Mouse (Mus musculus): Measurements from ENCODE around the gene Ndrg4. TPM values are rescaled to one million over a fixed set of nuclear protein-coding genes. Genes with fewer than 3 reads are reported as not detected.

Gene Ndrg4
- total and polyA plus RNA-seq, 3 experiments: 1.6 to 2.1 (median 1.7) TPM

DNA sequence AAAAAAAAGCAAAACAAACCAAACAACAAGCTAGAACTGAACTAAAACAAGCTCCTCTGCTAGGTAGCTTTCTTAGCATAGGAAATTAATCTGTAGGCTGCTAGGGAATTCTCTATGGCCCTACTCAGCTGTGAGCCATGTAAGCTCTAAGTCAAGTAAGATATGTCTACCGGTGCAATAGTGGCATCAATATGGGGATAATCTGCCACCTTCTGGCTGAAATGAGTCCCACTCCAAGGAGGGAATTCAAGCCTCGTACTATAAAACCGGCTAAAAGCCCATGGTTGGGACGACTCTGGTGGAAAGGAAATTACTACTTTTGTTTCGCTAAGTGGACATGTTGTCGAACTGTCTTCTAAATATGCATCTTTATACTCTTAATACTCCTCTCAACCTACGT is 61.8 kb downstream of the Ndrg4 start:
- dilution Hi-C loops (cut with MboI; ENCODE audit: extremely low pct_ligation_motif_present, extremely low pct_unique_long_range_greater_than_20kb, low sequenced_read_pairs) (no loop called here), in situ Hi-C loops (cut with MboI; ENCODE audit: low pct_ligation_motif_present, low pct_unique_long_range_greater_than_20kb, low sequenced_read_pairs) (no loop called here)
- no peak for DNase-seq (ENCODE audit: extremely low read depth)

DNA sequence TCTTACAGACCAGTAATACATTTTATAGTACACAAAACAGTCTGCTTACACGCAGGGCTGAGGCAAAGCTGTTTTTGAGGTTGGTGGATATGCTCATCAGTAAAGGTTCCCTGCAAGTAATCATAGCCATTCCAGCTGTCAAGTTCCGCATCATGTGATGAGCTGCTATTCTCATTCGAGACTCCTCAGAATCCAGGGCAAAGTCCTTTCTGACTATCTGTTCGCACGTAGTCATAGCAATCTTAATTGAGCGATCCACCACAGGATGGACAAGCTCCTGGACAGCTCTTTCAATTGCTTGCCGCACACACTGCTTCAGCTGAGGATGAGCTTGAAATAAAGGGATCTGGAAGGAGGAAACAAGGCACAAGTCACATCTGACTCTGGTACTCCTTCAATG is 65.0 kb downstream of the Ndrg4 start:
- Histone ChIP-seq H3K9ac (ENCODE audit: insufficient read depth, low read depth) (no peak overlapping the region), H3K4me3 (replicated peaks in 1 of 3; ENCODE audit: low read depth in 2 of 3, low read length in 2 of 3, poor library complexity in 1 of 3) (no peak overlapping the region), H3K4me2 (ENCODE audit: insufficient read depth, low read depth, poor library complexity, severe bottlenecking) (no peak overlapping the region), H3K27me3 (replicated peaks) (no peaks in the 10 kb centered on the region), H3K9me3 (replicated peaks; ENCODE audit: low read length) (no peaks in the 10 kb centered on the region), H3K79me2 (replicated peaks; ENCODE audit: control insufficient read depth, extremely low read depth, insufficient read depth, poor library complexity, severe bottlenecking) (peaks cover 5% of the 10 kb centered on the region), H3K36me3 (replicated peaks in 1 of 2; ENCODE audit: control insufficient read depth in 1 of 2, insufficient read depth in 1 of 2, low read length in 1 of 2) (peaks cover 73 to 96% of the 10 kb centered on the region in 2 experiments), H3K27ac (ENCODE audit: insufficient read depth, low read depth) (no peak overlapping the region), H3K4me1 (ENCODE audit: control insufficient read depth in 1 of 2, insufficient read depth in 2 of 2) (no peaks in the 10 kb centered on the region)
- no peak for TF ChIP-seq BHLHE40 (IDR thresholded peaks at IDR 0.05; ENCODE audit: low read depth, low read length)
- no peak for TF ChIP-seq SMC3 (IDR thresholded peaks at IDR 0.05; ENCODE audit: low read depth, low read length)
- no peak for TF ChIP-seq RAD21 (IDR thresholded peaks at IDR 0.05; ENCODE audit: low read depth, low read length)
- no peak for TF ChIP-seq NRF1 (IDR thresholded peaks at IDR 0.05; ENCODE audit: low read depth, low read length)
- in situ Hi-C loops (cut with MboI; ENCODE audit: low pct_ligation_motif_present, low pct_unique_long_range_greater_than_20kb, low sequenced_read_pairs): no loop called here
- DNase-seq (ENCODE audit: extremely low read depth): no peak
- dilution Hi-C loops (cut with MboI; ENCODE audit: extremely low pct_ligation_motif_present, extremely low pct_unique_long_range_greater_than_20kb, low sequenced_read_pairs): no loop called here

More for the DNA sequence above, 61.8 kb downstream of the Ndrg4 start:
- no peaks in the 10 kb centered on the region for H3K9me3 ChIP-seq (replicated peaks; ENCODE audit: low read length)
- H3K4me2 ChIP-seq (ENCODE audit: insufficient read depth, low read depth, poor library complexity, severe bottlenecking): no peak overlapping the region
- H3K79me2 ChIP-seq (replicated peaks; ENCODE audit: control insufficient read depth, extremely low read depth, insufficient read depth, poor library complexity, severe bottlenecking): peaks cover 5% of the 10 kb centered on the region
- H3K4me1 ChIP-seq (ENCODE audit: control insufficient read depth in 1 of 2, insufficient read depth in 2 of 2): no peaks in the 10 kb centered on the region
- no peak overlapping the region for H3K4me3 ChIP-seq (replicated peaks in 1 of 3; ENCODE audit: low read depth in 2 of 3, low read length in 2 of 3, poor library complexity in 1 of 3)
- peaks cover 71 to 95% of the 10 kb centered on the region in 2 experiments for H3K36me3 ChIP-seq (replicated peaks in 1 of 2; ENCODE audit: control insufficient read depth in 1 of 2, insufficient read depth in 1 of 2, low read length in 1 of 2)
- no peak overlapping the region for H3K27ac ChIP-seq (ENCODE audit: insufficient read depth, low read depth)
- no peak overlapping the region for H3K9ac ChIP-seq (ENCODE audit: insufficient read depth, low read depth)
- no peaks in the 10 kb centered on the region for H3K27me3 ChIP-seq (replicated peaks)
- TF ChIP-seq ZC3H11A (IDR thresholded peaks at IDR 0.05; ENCODE audit: low read depth, low read length) (no peak), CTCF (conservative IDR thresholded peaks at IDR 0.05 in 1 of 2, IDR thresholded peaks at IDR 0.05 in 1 of 2; ENCODE audit: low read depth in 2 of 2, low read length in 2 of 2) (peak in 1 of 2 experiments; percentile 21; a peak in 2 of 4 replicates)

DNA sequence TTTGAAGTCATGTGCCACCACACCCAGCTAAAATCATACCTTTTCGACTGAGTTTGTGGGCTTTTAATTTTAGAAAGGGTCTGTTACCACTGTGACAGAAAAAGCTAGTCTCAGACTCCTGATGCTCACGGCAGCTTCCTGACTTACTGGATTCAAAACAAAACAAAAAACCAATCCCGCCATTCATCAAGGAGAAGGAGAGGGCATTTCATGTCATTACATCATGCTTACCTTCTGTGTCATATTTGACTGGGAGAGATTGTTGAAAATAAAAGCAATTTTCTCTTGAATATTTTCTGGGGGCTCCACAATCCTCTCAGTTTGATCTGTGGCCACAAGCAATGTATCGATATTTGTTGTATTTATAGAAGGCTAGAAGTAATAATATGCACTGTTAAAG is 71.2 kb downstream of the Ndrg4 start:
- H3K9me3 ChIP-seq (replicated peaks; ENCODE audit: low read length): no peaks in the 10 kb centered on the region
- no peak overlapping the region for H3K9ac ChIP-seq (ENCODE audit: insufficient read depth, low read depth)
- no peak for DNase-seq (ENCODE audit: extremely low read depth)
- dilution Hi-C loops (cut with MboI; ENCODE audit: extremely low pct_ligation_motif_present, extremely low pct_unique_long_range_greater_than_20kb, low sequenced_read_pairs): no loop called here
- H3K4me1 ChIP-seq (ENCODE audit: control insufficient read depth in 1 of 2, insufficient read depth in 2 of 2): no peaks in the 10 kb centered on the region
- in situ Hi-C loops (cut with MboI; ENCODE audit: low pct_ligation_motif_present, low pct_unique_long_range_greater_than_20kb, low sequenced_read_pairs): no loop called here
- TF ChIP-seq MAZ (IDR thresholded peaks at IDR 0.05; ENCODE audit: low read depth, low read length): no peak
- no peaks in the 10 kb centered on the region for H3K27me3 ChIP-seq (replicated peaks)
- no peak overlapping the region for H3K4me3 ChIP-seq (replicated peaks in 1 of 3; ENCODE audit: low read depth in 2 of 3, low read length in 2 of 3, poor library complexity in 1 of 3)
- no peak overlapping the region for H3K27ac ChIP-seq (ENCODE audit: insufficient read depth, low read depth)
- no peak overlapping the region for H3K4me2 ChIP-seq (ENCODE audit: insufficient read depth, low read depth, poor library complexity, severe bottlenecking)
- peaks cover 56 to 95% of the 10 kb centered on the region in 2 experiments for H3K36me3 ChIP-seq (replicated peaks in 1 of 2; ENCODE audit: control insufficient read depth in 1 of 2, insufficient read depth in 1 of 2, low read length in 1 of 2)
- H3K79me2 ChIP-seq (replicated peaks; ENCODE audit: control insufficient read depth, extremely low read depth, insufficient read depth, poor library complexity, severe bottlenecking): no peaks in the 10 kb centered on the region; the same call in 1 of the 2 replicates

DNA sequence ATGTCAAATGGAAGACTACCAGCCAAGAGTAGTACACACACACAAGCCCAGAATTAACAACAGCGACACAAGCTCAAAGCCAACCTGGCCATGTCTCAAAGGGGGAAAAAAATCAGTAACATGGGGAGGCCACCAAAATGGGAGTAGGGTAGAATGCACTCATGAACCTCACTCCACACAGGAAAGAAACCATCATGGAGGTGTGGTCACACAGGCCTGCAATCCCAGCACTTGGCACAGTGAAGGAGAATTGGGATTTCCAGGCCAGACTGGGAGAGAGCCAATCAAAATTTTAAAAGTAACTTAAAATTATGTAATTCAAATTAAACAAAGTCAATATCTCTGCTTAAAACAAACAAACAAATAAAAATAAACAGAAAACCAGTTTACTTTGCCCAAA is 75.1 kb downstream of the Ndrg4 start:
- H3K4me1 ChIP-seq (ENCODE audit: control insufficient read depth in 1 of 2, insufficient read depth in 2 of 2): no peaks in the 10 kb centered on the region
- in situ Hi-C loops (cut with MboI; ENCODE audit: low pct_ligation_motif_present, low pct_unique_long_range_greater_than_20kb, low sequenced_read_pairs) (no loop called here), dilution Hi-C loops (cut with MboI; ENCODE audit: extremely low pct_ligation_motif_present, extremely low pct_unique_long_range_greater_than_20kb, low sequenced_read_pairs) (no loop called here)
- no peak overlapping the region for H3K4me3 ChIP-seq (replicated peaks in 1 of 3; ENCODE audit: low read depth in 2 of 3, low read length in 2 of 3, poor library complexity in 1 of 3)
- no peaks in the 10 kb centered on the region; the same call in 1 of the 2 replicates for H3K79me2 ChIP-seq (replicated peaks; ENCODE audit: control insufficient read depth, extremely low read depth, insufficient read depth, poor library complexity, severe bottlenecking)
- H3K36me3 ChIP-seq (replicated peaks in 1 of 2; ENCODE audit: control insufficient read depth in 1 of 2, insufficient read depth in 1 of 2, low read length in 1 of 2): peaks cover 52 to 97% of the 10 kb centered on the region in 2 experiments
- no peaks in the 10 kb centered on the region for H3K9me3 ChIP-seq (replicated peaks; ENCODE audit: low read length)
- no peaks in the 10 kb centered on the region for H3K27me3 ChIP-seq (replicated peaks)
- no peak overlapping the region for H3K27ac ChIP-seq (ENCODE audit: insufficient read depth, low read depth)
- DNase-seq (ENCODE audit: extremely low read depth): no peak
- TF ChIP-seq ZMIZ1 (IDR thresholded peaks at IDR 0.05; ENCODE audit: low read depth, low read length): no peak
- no peak overlapping the region for H3K4me2 ChIP-seq (ENCODE audit: insufficient read depth, low read depth, poor library complexity, severe bottlenecking)
- H3K9ac ChIP-seq (ENCODE audit: insufficient read depth, low read depth): no peak overlapping the region
